7 mouse cellular contexts compared by ENCODE assay signal in the genomic region with DNA sequence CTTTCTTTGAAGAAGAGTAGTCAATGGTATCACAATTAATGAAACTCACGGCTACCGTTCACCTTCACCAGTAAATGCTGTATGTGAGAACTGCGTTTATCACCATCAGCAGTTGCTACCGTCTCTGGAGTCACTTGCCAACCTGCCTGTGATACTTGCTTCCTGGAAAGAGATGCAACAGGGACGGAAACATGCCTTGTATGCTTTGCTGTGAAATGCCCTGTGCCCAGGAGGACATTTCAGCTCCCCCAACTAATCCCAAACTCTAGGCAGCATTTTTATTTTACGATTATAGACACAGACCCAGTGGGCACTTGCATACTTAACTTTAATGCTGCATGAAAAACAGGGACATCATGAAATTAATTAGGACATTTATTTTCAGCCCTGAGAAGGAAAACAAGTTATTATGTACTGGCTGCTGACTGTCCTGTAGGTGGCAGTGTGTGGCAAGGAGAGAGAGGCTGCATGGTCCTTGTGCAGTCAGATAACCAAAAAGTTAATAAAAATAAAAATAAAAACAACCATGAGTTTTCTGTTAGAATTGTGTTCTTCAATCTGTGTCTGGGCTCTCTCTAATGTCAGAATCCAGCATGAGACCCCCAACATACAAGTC.
DNase-seq lines count a peak whose midpoint lies in the region; ATAC-seq and TF ChIP-seq lines count a peak whose summit lies in the region.

No protein-coding gene starts in this region.

- TF ChIP-seq CTCF in E14TG2a.4 (conservative IDR thresholded peaks at IDR 0.05; ENCODE audit: low read length) (peak; percentile 74), Patski (IDR thresholded peaks at IDR 0.05) (peak; percentile 90)

- no peaks in the 10 kb centered on the region for H3K9me3 ChIP-seq in E14TG2a.4 (ENCODE audit: low read length)
- H3K9me3 ChIP-seq in midbrain, embryonic 12.5 days, result no peaks in the 10 kb centered on the region

- 66% methylated on average over 6 of the region's 6 CpGs for WGBS in midbrain, embryonic 12.5 days

- CTCF ChIA-PET in Patski (lab: Charles Lee), result no interaction called here

- no peaks in the 10 kb centered on the region for H3K27me3 ChIP-seq in E14TG2a.4 (ENCODE audit: insufficient read depth, low read length)
- peaks cover 4% of the 10 kb centered on the region for H3K27me3 ChIP-seq in Patski
- no peaks in the 10 kb centered on the region for H3K27me3 ChIP-seq in midbrain, embryonic 12.5 days

- no peaks in the 10 kb centered on the region for H3K4me1 ChIP-seq in E14TG2a.4 (replicated peaks; ENCODE audit: low read depth, low read length)
- H3K4me1 ChIP-seq in midbrain, embryonic 12.5 days, result peaks cover 8% of the 10 kb centered on the region

- no peak overlapping the region for H3K9ac ChIP-seq in midbrain, embryonic 12.5 days (replicated peaks)

- H3K36me3 ChIP-seq in E14TG2a.4 (ENCODE audit: insufficient read depth, low read length), result no peaks in the 10 kb centered on the region
- H3K36me3 ChIP-seq in midbrain, embryonic 12.5 days, result no peaks in the 10 kb centered on the region

- H3K4me3 ChIP-seq in E14TG2a.4 (replicated peaks; ENCODE audit: low read length), result no peak overlapping the region
- no peak overlapping the region for H3K4me3 ChIP-seq in midbrain, embryonic 12.5 days

- DNase-seq in Patski (ENCODE audit: low read depth, low spot score), result no peak
- DNase-seq in cerebellum, postnatal 36 days, result peak; percentile 50 to 54
- peak; percentile 51 for DNase-seq in layer of hippocampus, adult 9-11 months

- POLR2A ChIA-PET in Patski (lab: Charles Lee), result no interaction called here

- H3K4me2 ChIP-seq in midbrain, embryonic 12.5 days (replicated peaks), result no peak overlapping the region

- in situ Hi-C loops in Patski (cut with MboI; ENCODE audit: low pct_unique_long_range_greater_than_20kb), result loop anchor here (10.0 kb wide), 1 partner anchor 280 kb away; no protein-coding TSS in a partner anchor

- peak; percentile 55 for ATAC-seq in Patski
- peak; percentile 46; the same call in 1 of the 2 replicates for ATAC-seq in granulocyte monocyte progenitor cell, adult 5-6 weeks (replicated peaks; ENCODE audit: poor library complexity, severe bottlenecking)
- ATAC-seq in midbrain, embryonic 12.5 days (ENCODE audit: low FRiP score, low read depth), result peak; percentile 64; the same call in 1 of the 2 replicates
- no peak for ATAC-seq in activated CD4-positive, CD25-positive, alpha-beta regulatory T cell, adult 4 months

- no peak overlapping the region for H3K27ac ChIP-seq in midbrain, embryonic 12.5 days (replicated peaks)
